Mouse (Mus musculus): ENCODE measurements around the gene Crb3. TPM values are rescaled to one million over a fixed set of nuclear protein-coding genes. Genes with fewer than 3 reads are reported as not detected.

Crb3 gene
- polyA plus RNA-seq, 1 experiment = 2.4 TPM

- H3K27ac ChIP-seq (ENCODE audit: control insufficient read depth, insufficient read depth, low read depth, low read length) = no peak overlapping the region
- TF ChIP-seq POLR2A (IDR thresholded peaks at IDR 0.05; ENCODE audit: control insufficient read depth, low read depth, low read length) = no peak
- no peak for TF ChIP-seq CTCF (IDR thresholded peaks at IDR 0.05; ENCODE audit: control insufficient read depth, insufficient read depth, insufficient replicate concordance, low read depth, low read length)
- H3K36me3 ChIP-seq (ENCODE audit: control insufficient read depth, insufficient read depth, low read length) = no peaks in the 10 kb centered on the region
- peaks cover 7% of the 10 kb centered on the region for H3K4me1 ChIP-seq (ENCODE audit: control insufficient read depth, insufficient read depth, low read length)
- H3K27me3 ChIP-seq (ENCODE audit: control insufficient read depth, insufficient read depth, low read length) = no peaks in the 10 kb centered on the region
- peak overlapping the region; percentile 6; the same call in 1 of the 2 replicates for H3K4me3 ChIP-seq (ENCODE audit: control insufficient read depth, low read depth, low read length)
These were observed 37.1 kb downstream of the Crb3 start for GRCm38 (mm10) chr17:57095855-57096622.

GRCm38 (mm10) chr17:57096623-57096920, 37.7 kb downstream of the Crb3 start:
- H3K4me3 ChIP-seq (ENCODE audit: control insufficient read depth, low read depth, low read length) = peak overlapping the region; percentile 6; the same call in 1 of the 2 replicates

GRCm38 (mm10) chr17:57098321-57098720, 39.4 kb downstream of the Crb3 start:
- Histone ChIP-seq H3K4me3 (ENCODE audit: control insufficient read depth, low read depth, low read length) (no peak overlapping the region), H3K36me3 (ENCODE audit: control insufficient read depth, insufficient read depth, low read length) (no peaks in the 10 kb centered on the region), H3K4me1 (ENCODE audit: control insufficient read depth, insufficient read depth, low read length) (peaks cover 7% of the 10 kb centered on the region), H3K27me3 (ENCODE audit: control insufficient read depth, insufficient read depth, low read length) (no peaks in the 10 kb centered on the region), H3K27ac (ENCODE audit: control insufficient read depth, insufficient read depth, low read depth, low read length) (no peak overlapping the region)
- no peak for TF ChIP-seq CTCF (IDR thresholded peaks at IDR 0.05; ENCODE audit: control insufficient read depth, insufficient read depth, insufficient replicate concordance, low read depth, low read length)
- TF ChIP-seq POLR2A (IDR thresholded peaks at IDR 0.05; ENCODE audit: control insufficient read depth, low read depth, low read length) = no peak

More at GRCm38 (mm10) chr17:57096623-57096920, 37.7 kb downstream of the Crb3 start:
- TF ChIP-seq POLR2A (IDR thresholded peaks at IDR 0.05; ENCODE audit: control insufficient read depth, low read depth, low read length) = no peak
- TF ChIP-seq CTCF (IDR thresholded peaks at IDR 0.05; ENCODE audit: control insufficient read depth, insufficient read depth, insufficient replicate concordance, low read depth, low read length) = peak; percentile 76
- peaks cover 7% of the 10 kb centered on the region for H3K4me1 ChIP-seq (ENCODE audit: control insufficient read depth, insufficient read depth, low read length)
- H3K27me3 ChIP-seq (ENCODE audit: control insufficient read depth, insufficient read depth, low read length) = no peaks in the 10 kb centered on the region
- no peaks in the 10 kb centered on the region for H3K36me3 ChIP-seq (ENCODE audit: control insufficient read depth, insufficient read depth, low read length)
- H3K27ac ChIP-seq (ENCODE audit: control insufficient read depth, insufficient read depth, low read depth, low read length) = no peak overlapping the region

- H3K27ac ChIP-seq (ENCODE audit: control insufficient read depth, insufficient read depth, low read depth, low read length) = no peak overlapping the region
- no peak overlapping the region for H3K4me3 ChIP-seq (ENCODE audit: control insufficient read depth, low read depth, low read length)
- TF ChIP-seq CTCF (IDR thresholded peaks at IDR 0.05; ENCODE audit: control insufficient read depth, insufficient read depth, insufficient replicate concordance, low read depth, low read length) (no peak), POLR2A (IDR thresholded peaks at IDR 0.05; ENCODE audit: control insufficient read depth, low read depth, low read length) (no peak)
These were observed 40.9 kb downstream of the Crb3 start for GRCm38 (mm10) chr17:57099629-57100325.

GRCm38 (mm10) chr17:57102276-57102675, 43.4 kb downstream of the Crb3 start:
- Histone ChIP-seq H3K4me3 (ENCODE audit: control insufficient read depth, low read depth, low read length) (no peak overlapping the region), H3K27me3 (ENCODE audit: control insufficient read depth, insufficient read depth, low read length) (no peaks in the 10 kb centered on the region), H3K36me3 (ENCODE audit: control insufficient read depth, insufficient read depth, low read length) (no peaks in the 10 kb centered on the region), H3K27ac (ENCODE audit: control insufficient read depth, insufficient read depth, low read depth, low read length) (no peak overlapping the region), H3K4me1 (ENCODE audit: control insufficient read depth, insufficient read depth, low read length) (peaks cover 9% of the 10 kb centered on the region)
- TF ChIP-seq POLR2A (IDR thresholded peaks at IDR 0.05; ENCODE audit: control insufficient read depth, low read depth, low read length) (no peak), CTCF (IDR thresholded peaks at IDR 0.05; ENCODE audit: control insufficient read depth, insufficient read depth, insufficient replicate concordance, low read depth, low read length) (no peak)

More at GRCm38 (mm10) chr17:57099629-57100325, 40.9 kb downstream of the Crb3 start:
- H3K36me3 ChIP-seq (ENCODE audit: control insufficient read depth, insufficient read depth, low read length) = no peaks in the 10 kb centered on the region
- no peaks in the 10 kb centered on the region for H3K27me3 ChIP-seq (ENCODE audit: control insufficient read depth, insufficient read depth, low read length)
- peaks cover 7% of the 10 kb centered on the region for H3K4me1 ChIP-seq (ENCODE audit: control insufficient read depth, insufficient read depth, low read length)

GRCm38 (mm10) chr17:57104496-57104895, 45.6 kb downstream of the Crb3 start:
- no peaks in the 10 kb centered on the region for H3K36me3 ChIP-seq (ENCODE audit: control insufficient read depth, insufficient read depth, low read length)
- peaks cover 9% of the 10 kb centered on the region for H3K4me1 ChIP-seq (ENCODE audit: control insufficient read depth, insufficient read depth, low read length)
- no peaks in the 10 kb centered on the region for H3K27me3 ChIP-seq (ENCODE audit: control insufficient read depth, insufficient read depth, low read length)
- TF ChIP-seq POLR2A (IDR thresholded peaks at IDR 0.05; ENCODE audit: control insufficient read depth, low read depth, low read length) (no peak), CTCF (IDR thresholded peaks at IDR 0.05; ENCODE audit: control insufficient read depth, insufficient read depth, insufficient replicate concordance, low read depth, low read length) (no peak)
- no peak overlapping the region for H3K4me3 ChIP-seq (ENCODE audit: control insufficient read depth, low read depth, low read length)
- H3K27ac ChIP-seq (ENCODE audit: control insufficient read depth, insufficient read depth, low read depth, low read length) = no peak overlapping the region
